ENCODE assay signal across 13 mouse cellular contexts in genomic region chr9:60226155-60226554, GRCm38 (mm10).
DNase-seq lines count a peak whose midpoint lies in the region; ATAC-seq and TF ChIP-seq lines count a peak whose summit lies in the region.
"Had no signal": no experiment of that assay in that cellular context is flagged by ENCODE, and none has a peak within 500 bp of the region (broad histone marks: within the 10 kb centered on the region; RNA-seq: fewer than 3 reads in every experiment).

No protein-coding gene starts in this region.

- no peak overlapping the region for H3K9ac ChIP-seq in forebrain, embryonic 15.5 days (replicated peaks)
- H3K9ac ChIP-seq in forebrain, embryonic 13.5 days, result no peak overlapping the region
- no peak overlapping the region for H3K9ac ChIP-seq in embryonic facial prominence, embryonic 11.5 days (replicated peaks; ENCODE audit: low read length)
- no peak overlapping the region for H3K9ac ChIP-seq in stomach, postnatal 0 days (ENCODE audit: low read length)
- H3K9ac ChIP-seq: heart, embryonic 15.5 days; liver, postnatal 0 days had no signal

- peak overlapping the region; percentile 46; the same call in 1 of the 2 replicates for H3K27ac ChIP-seq in forebrain, embryonic 15.5 days (replicated peaks)
- no peak overlapping the region for H3K27ac ChIP-seq in forebrain, embryonic 13.5 days
- no peak overlapping the region for H3K27ac ChIP-seq in embryonic facial prominence, embryonic 11.5 days (replicated peaks; ENCODE audit: low read depth, low read length)
- H3K27ac ChIP-seq in cerebellum, adult 2 months (ENCODE audit: insufficient read depth, low read length), result no peak overlapping the region
- H3K27ac ChIP-seq in stomach, postnatal 0 days (replicated peaks), result no peak overlapping the region
- H3K27ac ChIP-seq: heart, embryonic 15.5 days had no signal

- no peak overlapping the region for H3K4me2 ChIP-seq in forebrain, embryonic 15.5 days (replicated peaks)
- H3K4me2 ChIP-seq in forebrain, embryonic 13.5 days, result no peak overlapping the region
- H3K4me2 ChIP-seq in embryonic facial prominence, embryonic 11.5 days (ENCODE audit: low read depth, low read length), result no peak overlapping the region
- no peak overlapping the region for H3K4me2 ChIP-seq in stomach, postnatal 0 days (replicated peaks; ENCODE audit: low read depth)
- H3K4me2 ChIP-seq: heart, embryonic 15.5 days had no signal

- no peaks in the 10 kb centered on the region for H3K9me3 ChIP-seq in forebrain, embryonic 15.5 days
- no peaks in the 10 kb centered on the region for H3K9me3 ChIP-seq in forebrain, embryonic 13.5 days (replicated peaks)
- H3K9me3 ChIP-seq in embryonic facial prominence, embryonic 11.5 days (replicated peaks; ENCODE audit: control insufficient read depth, low read length), result no peaks in the 10 kb centered on the region
- no peaks in the 10 kb centered on the region for H3K9me3 ChIP-seq in stomach, postnatal 0 days (ENCODE audit: control insufficient read depth, low read length)
- H3K9me3 ChIP-seq: heart, embryonic 15.5 days had no signal

- no peak for TF ChIP-seq POLR2A in cerebellum, adult 2 months (IDR thresholded peaks at IDR 0.05; ENCODE audit: borderline replicate concordance, insufficient read depth, low read length)

- DNase-seq in embryonic facial prominence, embryonic 11.5 days (ENCODE audit: low spot score), result peak; percentile 66
- DNase-seq in layer of hippocampus, adult 18-20 months (ENCODE audit: low spot score in 2 of 2), result peak; percentile 55 to 64
- peak; percentile 70 to 83 for DNase-seq in right cerebral cortex, postnatal 10 days (ENCODE audit: low spot score in 2 of 2)
- DNase-seq in cerebellum, adult 2 months, result no peak
- DNase-seq in stomach, postnatal 0 days (ENCODE audit: low spot score), result no peak
- DNase-seq: adrenal gland, postnatal 14 days; cerebellum, postnatal 36 days; liver, postnatal 0 days; thymus, postnatal 4 days had no signal

- H3K36me3 ChIP-seq in forebrain, embryonic 15.5 days, result no peaks in the 10 kb centered on the region
- no peaks in the 10 kb centered on the region for H3K36me3 ChIP-seq in forebrain, embryonic 13.5 days (ENCODE audit: poor library complexity, severe bottlenecking)
- H3K36me3 ChIP-seq in embryonic facial prominence, embryonic 11.5 days (replicated peaks; ENCODE audit: control insufficient read depth, insufficient read depth, low read depth, low read length), result no peaks in the 10 kb centered on the region
- H3K36me3 ChIP-seq in stomach, postnatal 0 days (ENCODE audit: control insufficient read depth, insufficient read depth, low read length), result no peaks in the 10 kb centered on the region
- H3K36me3 ChIP-seq: heart, embryonic 15.5 days had no signal

- peaks cover 38% of the 10 kb centered on the region for H3K4me1 ChIP-seq in forebrain, embryonic 15.5 days
- H3K4me1 ChIP-seq in forebrain, embryonic 13.5 days, result peaks cover 19% of the 10 kb centered on the region
- H3K4me1 ChIP-seq in embryonic facial prominence, embryonic 11.5 days (ENCODE audit: control insufficient read depth, insufficient read depth, low read length), result no peaks in the 10 kb centered on the region
- no peaks in the 10 kb centered on the region for H3K4me1 ChIP-seq in cerebellum, adult 2 months (ENCODE audit: control insufficient read depth, insufficient read depth, low read length)
- H3K4me1 ChIP-seq in stomach, postnatal 0 days (replicated peaks; ENCODE audit: control insufficient read depth, insufficient read depth), result no peaks in the 10 kb centered on the region
- H3K4me1 ChIP-seq: heart, embryonic 15.5 days had no signal

- no peak for TF ChIP-seq CTCF in cerebellum, adult 2 months (IDR thresholded peaks at IDR 0.05; ENCODE audit: borderline replicate concordance, insufficient read depth, low read depth, low read length)
- TF ChIP-seq CTCF in stomach, postnatal 0 days (IDR thresholded peaks at IDR 0.05; ENCODE audit: low read depth), result no peak

- H3K27me3 ChIP-seq in forebrain, embryonic 15.5 days, result no peaks in the 10 kb centered on the region
- H3K27me3 ChIP-seq in forebrain, embryonic 13.5 days, result no peaks in the 10 kb centered on the region
- no peaks in the 10 kb centered on the region for H3K27me3 ChIP-seq in embryonic facial prominence, embryonic 11.5 days (ENCODE audit: control insufficient read depth, insufficient read depth, low read length)
- no peaks in the 10 kb centered on the region for H3K27me3 ChIP-seq in cerebellum, adult 2 months (ENCODE audit: control insufficient read depth, insufficient read depth, low read length)
- H3K27me3 ChIP-seq in stomach, postnatal 0 days (ENCODE audit: control insufficient read depth, insufficient read depth, low read length), result no peaks in the 10 kb centered on the region
- H3K27me3 ChIP-seq: heart, embryonic 15.5 days had no signal

- TF ChIP-seq EP300 in stomach, postnatal 0 days (optimal IDR thresholded peaks at IDR 0.05), result no peak

- 72% methylated on average over 14 of the region's 14 CpGs for WGBS in forebrain, embryonic 15.5 days
- 87% methylated on average over 14 of the region's 14 CpGs for WGBS in forebrain, embryonic 13.5 days
- 60% methylated on average over 14 of the region's 14 CpGs for WGBS in embryonic facial prominence, embryonic 11.5 days
- WGBS in cerebellum, adult 2 months, result 40% methylated on average over 14 of the region's 14 CpGs
- 62% methylated on average over 14 of the region's 14 CpGs for WGBS in stomach, postnatal 0 days

- H3K4me3 ChIP-seq in forebrain, embryonic 15.5 days, result no peak overlapping the region
- H3K4me3 ChIP-seq in forebrain, embryonic 13.5 days, result no peak overlapping the region
- no peak overlapping the region for H3K4me3 ChIP-seq in embryonic facial prominence, embryonic 11.5 days (ENCODE audit: low read depth, low read length)
- no peak overlapping the region for H3K4me3 ChIP-seq in cerebellum, adult 2 months (replicated peaks; ENCODE audit: insufficient read depth, low read depth, low read length)
- no peak overlapping the region for H3K4me3 ChIP-seq in stomach, postnatal 0 days (ENCODE audit: low read depth, low read length)
- H3K4me3 ChIP-seq: heart, embryonic 15.5 days had no signal

- ATAC-seq in forebrain, embryonic 15.5 days (replicated peaks), result no peak
- no peak for ATAC-seq in forebrain, embryonic 13.5 days
- no peak for ATAC-seq in embryonic facial prominence, embryonic 11.5 days (replicated peaks; ENCODE audit: insufficient number of reproducible peaks, low FRiP score, low TSS enrichment, low read depth)
- ATAC-seq in inflammation-experienced regulatory T-cells, adult 6 months, result no peak
- no peak for ATAC-seq in stomach, postnatal 0 days (ENCODE audit: low FRiP score, low TSS enrichment)
- ATAC-seq: liver, postnatal 0 days had no signal

Comparison
In these comparisons a context has a peak if more than half of its experiments do, and no peak if none do; other contexts are left out.
1. DNase-seq: peak in embryonic facial prominence, embryonic 11.5 days (single experiment), layer of hippocampus, adult 18-20 months (2 of 2) and right cerebral cortex, postnatal 10 days (2 of 2); none in cerebellum, adult 2 months (0 of 2) and stomach, postnatal 0 days (single experiment).